Mouse (Mus musculus) limb, embryonic 11.5 days (tissue): ENCODE results near the gene Olfr698. TPM values are rescaled to one million over a fixed set of nuclear protein-coding genes. Genes with fewer than 3 reads are reported as not detected.
"Not testable (repeated sequence)": the region's sequence is repeated elsewhere in the genome, so short reads cannot be mapped to it uniquely, and the experiment has no call there.

Source experiments
- ATAC-seq: fragments of 200-750 bp; cut with Nextera tagmentation; 2 replicates; pipeline ENCODE4 v1.8.0; 2017; ENCODE audit warnings: low read depth; ENCODE audit not compliant: insufficient number of reproducible peaks, low FRiP score, low TSS enrichment
- DNase-seq: peaks from one replicate; pipeline ENCODE4 v3.0.0-alpha.2; 2015; ENCODE audit warnings: low spot score
- H3K27ac ChIP-seq: fragments of 300-500 bp; sonication (generic); replicated peaks from 2 replicates; pipeline ENCODE4 v1.5.1; 2014; ENCODE audit warnings: low read depth, mild to moderate bottlenecking, low read length
- H3K27me3 ChIP-seq: fragments of 300-500 bp; sonication (generic); 2 replicates; pipeline ENCODE4 v1.6.1; 2014; ENCODE audit warnings: mild to moderate bottlenecking, low read length, mixed read lengths; ENCODE audit not compliant: control insufficient read depth, insufficient read depth
- H3K36me3 ChIP-seq: fragments of 300-500 bp; sonication (generic); 2 replicates; pipeline ENCODE4 v1.6.1; 2014; ENCODE audit warnings: mild to moderate bottlenecking, low read length, moderate library complexity, mixed read lengths; ENCODE audit not compliant: control insufficient read depth, insufficient read depth
- H3K4me1 ChIP-seq: fragments of 300-500 bp; sonication (generic); 2 replicates; pipeline ENCODE4 v1.6.1; 2014; ENCODE audit warnings: low read length, mixed read lengths; ENCODE audit not compliant: control insufficient read depth, insufficient read depth
- H3K4me2 ChIP-seq: fragments of 300-500 bp; sonication (generic); 2 replicates; pipeline ENCODE4 v1.6.1; 2014; ENCODE audit warnings: low read depth, mild to moderate bottlenecking, moderate library complexity; ENCODE audit not compliant: severe bottlenecking
- H3K4me3 ChIP-seq: fragments of 300-500 bp; sonication (generic); 2 replicates; pipeline ENCODE4 v1.5.1; 2014; ENCODE audit warnings: low read depth, low read length
- H3K9ac ChIP-seq: fragments of 300-500 bp; sonication (generic); 2 replicates; pipeline ENCODE4 v1.6.1; 2014; ENCODE audit warnings: mild to moderate bottlenecking, low read length
- H3K9me3 ChIP-seq: fragments of 300-500 bp; sonication (generic); 2 replicates; pipeline ENCODE4 v1.6.1; 2016; ENCODE audit warnings: low read length; ENCODE audit not compliant: control insufficient read depth
- WGBS: fragments of 180-500 bp; shearing (Covaris S2); extraction: QIAGEN DNeasy Blood & Tissue Kit; methylation state at CpG from one replicate; pipeline ENCODE4 v1.1.7; 2014; 5-methylcytosine and 5-hydroxymethylcytosine counted together
- polyA plus RNA-seq: library from polyadenylated mRNA; unstranded; fragments of >200 nt; fragmentation: Nextera tagmentation; extraction: Ambion mirVana; gene quantifications from 2 replicates; pipeline ENCODE4 v1.2.1, GENCODE M21; 2014

Olfr698 gene
- polyA plus RNA-seq, result not detected in 2 replicates

GRCm38 (mm10) chr7:106755297-106755696, at the start of gene Olfr698:
Olfr698 (minus strand) TSS chr7:106755397.
- Histone ChIP-seq H3K27me3 (no peaks in the 10 kb centered on the region), H3K4me1 (no peaks in the 10 kb centered on the region), H3K9ac (no peak within 1 kb of the TSS), H3K4me3 (no peak within 1 kb of the TSS), H3K36me3 (no peaks in the 10 kb centered on the region), H3K9me3 (no peaks in the 10 kb centered on the region), H3K27ac (no peak within 1 kb of the TSS), H3K4me2 (no peak within 1 kb of the TSS)
- DNase-seq, result no peak
- ATAC-seq, result no peak

GRCm38 (mm10) chr7:106793098-106793497, 37.9 kb upstream of the Olfr698 start, which contains the start of gene Olfr699:
Olfr699 (minus strand) TSS chr7:106793198.
- no peak within 1 kb of the TSS for H3K4me3 ChIP-seq
- no peak within 1 kb of the TSS for H3K4me2 ChIP-seq
- H3K36me3 ChIP-seq, result no peaks in the 10 kb centered on the region
- H3K9me3 ChIP-seq, result no peaks in the 10 kb centered on the region
- no peak for DNase-seq
- no peak within 1 kb of the TSS for H3K9ac ChIP-seq
- H3K27ac ChIP-seq, result no peak within 1 kb of the TSS
- no peak for ATAC-seq
- no peaks in the 10 kb centered on the region for H3K4me1 ChIP-seq
- H3K27me3 ChIP-seq, result no peaks in the 10 kb centered on the region
- WGBS, result 90% methylated on average over 1 of the region's 1 CpGs

GRCm38 (mm10) chr7:106788330-106788729, 33.1 kb upstream of the Olfr698 start:
- no peak overlapping the region for H3K4me3 ChIP-seq
- H3K4me1 ChIP-seq, result no peaks in the 10 kb centered on the region
- H3K9ac ChIP-seq, result no peak overlapping the region
- no peaks in the 10 kb centered on the region for H3K9me3 ChIP-seq
- H3K4me2 ChIP-seq, result no peak overlapping the region
- DNase-seq (no peak), ATAC-seq (no peak)
- H3K27me3 ChIP-seq, result no peaks in the 10 kb centered on the region
- no peaks in the 10 kb centered on the region for H3K36me3 ChIP-seq
- no peak overlapping the region for H3K27ac ChIP-seq

GRCm38 (mm10) chr7:106761008-106761407, 5.8 kb upstream of the Olfr698 start:
- H3K36me3 ChIP-seq, H3K9me3 ChIP-seq, H3K4me1 ChIP-seq, H3K27ac ChIP-seq, DNase-seq, H3K4me3 ChIP-seq, H3K27me3 ChIP-seq, H3K9ac ChIP-seq, H3K4me2 ChIP-seq, ATAC-seq: not testable (repeated sequence)
- 88% methylated on average over 2 of the region's 2 CpGs for WGBS

GRCm38 (mm10) chr7:106758800-106759199, 3.6 kb upstream of the Olfr698 start:
- no peak overlapping the region for H3K27ac ChIP-seq
- H3K36me3 ChIP-seq, result no peaks in the 10 kb centered on the region
- no peak overlapping the region for H3K4me2 ChIP-seq
- no peaks in the 10 kb centered on the region for H3K4me1 ChIP-seq
- no peaks in the 10 kb centered on the region for H3K27me3 ChIP-seq
- DNase-seq (no peak), ATAC-seq (no peak)
- WGBS, result 86% methylated on average over 2 of the region's 2 CpGs
- H3K4me3 ChIP-seq, result no peak overlapping the region
- no peaks in the 10 kb centered on the region for H3K9me3 ChIP-seq
- H3K9ac ChIP-seq, result no peak overlapping the region

GRCm38 (mm10) chr7:106745811-106746210, 9.4 kb downstream of the Olfr698 start:
- Histone ChIP-seq H3K4me2 (no peak overlapping the region), H3K36me3 (no peaks in the 10 kb centered on the region), H3K4me3 (no peak overlapping the region), H3K9me3 (no peaks in the 10 kb centered on the region), H3K27ac (no peak overlapping the region), H3K27me3 (no peaks in the 10 kb centered on the region), H3K9ac (no peak overlapping the region), H3K4me1 (no peaks in the 10 kb centered on the region)
- no peak for DNase-seq
- ATAC-seq, result no peak
- WGBS, result 92% methylated on average over 5 of the region's 5 CpGs

GRCm38 (mm10) chr7:106742343-106742742, 12.9 kb downstream of the Olfr698 start, which contains the start of gene Olfr697:
Olfr697 (minus strand) TSS chr7:106742443.
- H3K36me3 ChIP-seq, result no peaks in the 10 kb centered on the region
- H3K4me2 ChIP-seq, result no peak within 1 kb of the TSS
- DNase-seq, result no peak
- ATAC-seq, result no peak
- no peaks in the 10 kb centered on the region for H3K27me3 ChIP-seq
- no peak within 1 kb of the TSS for H3K27ac ChIP-seq
- H3K9ac ChIP-seq, result no peak within 1 kb of the TSS
- no peaks in the 10 kb centered on the region for H3K4me1 ChIP-seq
- H3K4me3 ChIP-seq, result no peak within 1 kb of the TSS
- H3K9me3 ChIP-seq, result no peaks in the 10 kb centered on the region
- WGBS, result 89% methylated on average over 1 of the region's 1 CpGs

- no peak for ATAC-seq
Measured at GRCm38 (mm10) chr7:106737028-106737427, 18.2 kb downstream of the Olfr698 start.

GRCm38 (mm10) chr7:106733717-106734116, 21.5 kb downstream of the Olfr698 start:
- H3K4me1 ChIP-seq, result no peaks in the 10 kb centered on the region
- H3K4me3 ChIP-seq, result no peak overlapping the region
- H3K9me3 ChIP-seq, result no peaks in the 10 kb centered on the region
- no peaks in the 10 kb centered on the region for H3K27me3 ChIP-seq
- no peak overlapping the region for H3K4me2 ChIP-seq
- no peaks in the 10 kb centered on the region for H3K36me3 ChIP-seq
- 32% methylated on average over 2 of the region's 2 CpGs for WGBS
- ATAC-seq (no peak), DNase-seq (no peak)
- no peak overlapping the region for H3K9ac ChIP-seq
- H3K27ac ChIP-seq, result no peak overlapping the region

More at GRCm38 (mm10) chr7:106737028-106737427, 18.2 kb downstream of the Olfr698 start:
- H3K9ac ChIP-seq, result no peak overlapping the region
- H3K27ac ChIP-seq, result no peak overlapping the region
- DNase-seq, result no peak
- no peak overlapping the region for H3K4me2 ChIP-seq
- no peaks in the 10 kb centered on the region for H3K36me3 ChIP-seq
- no peak overlapping the region for H3K4me3 ChIP-seq
- no peaks in the 10 kb centered on the region for H3K27me3 ChIP-seq
- H3K4me1 ChIP-seq, result no peaks in the 10 kb centered on the region
- H3K9me3 ChIP-seq, result no peaks in the 10 kb centered on the region
